Mouse (Mus musculus): ENCODE data around the gene Slc10a2. TPM values are rescaled to one million over a fixed set of nuclear protein-coding genes. Genes with fewer than 3 reads are reported as not detected.
"Not testable (repeated sequence)": the region's sequence is repeated elsewhere in the genome, so short reads cannot be mapped to it uniquely, and the experiment has no call there.

Gene Slc10a2
- polyA plus RNA-seq (2014; fragmentation: Nextera tagmentation; extraction: Ambion mirVana): not detected in 2 replicates

DNA sequence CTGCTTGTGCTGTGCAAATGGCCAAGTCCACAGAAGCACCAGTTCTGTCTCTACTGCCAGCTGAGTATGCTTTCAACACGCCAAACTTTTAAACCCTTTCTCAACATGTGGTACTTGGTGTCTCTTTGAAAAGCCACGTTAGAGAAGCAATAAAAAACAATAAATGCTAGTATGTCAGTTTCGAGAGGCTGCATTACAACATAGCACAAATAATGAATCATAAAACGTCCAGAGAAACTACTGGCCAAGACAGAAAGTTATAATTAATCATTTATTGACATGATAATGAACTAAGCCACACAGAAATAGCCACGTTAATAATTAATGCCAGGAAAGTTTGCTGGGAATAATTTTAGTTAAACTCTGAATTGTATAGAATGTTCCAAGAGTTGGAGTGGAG, at the start of gene Slc10a2:
Gene Slc10a2 (minus strand): TSS at position 166 of the 400 bp plus-strand sequence.
- no peak for ATAC-seq (ENCODE audit: low read depth)
- no peak within 1 kb of the TSS for H3K9ac ChIP-seq (ENCODE audit: low read depth, low read length)
- 58% methylated on average over 5 of the region's 5 CpGs for WGBS

DNA sequence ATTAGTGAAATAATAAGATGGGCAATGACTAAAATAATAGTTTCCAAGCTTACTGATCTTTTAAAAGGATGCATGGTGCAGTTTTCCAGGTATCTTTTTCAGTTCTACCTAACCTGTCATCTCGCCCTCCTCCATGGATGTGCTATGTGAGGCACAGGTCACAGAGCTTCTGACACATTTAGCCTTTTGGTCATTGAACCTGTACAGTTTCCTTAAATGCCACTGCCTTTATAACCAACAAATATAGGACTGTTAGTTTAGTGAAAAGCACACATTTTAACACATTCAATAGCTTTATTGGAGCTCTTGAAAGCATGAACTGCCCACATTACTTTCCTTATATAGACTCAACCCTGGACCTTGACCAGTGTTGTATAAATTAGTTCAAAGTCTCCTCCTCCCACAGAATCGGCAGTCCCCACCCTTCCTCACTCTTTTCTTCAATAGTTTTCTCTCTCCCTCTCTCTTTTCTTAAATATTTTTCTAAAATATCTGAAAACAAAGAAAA, 24.2 kb upstream of the Slc10a2 start:
- H3K9me3 ChIP-seq (ENCODE audit: control insufficient read depth, low read length): no peaks in the 10 kb centered on the region
- DNase-seq (ENCODE audit: low spot score): no peak
- no peak overlapping the region for H3K27ac ChIP-seq (replicated peaks; ENCODE audit: low read depth, low read length)
- no peak overlapping the region for H3K4me3 ChIP-seq (ENCODE audit: low read depth, low read length)
- H3K27me3 ChIP-seq (replicated peaks; ENCODE audit: control insufficient read depth, insufficient read depth, low read length): no peaks in the 10 kb centered on the region
- H3K9ac ChIP-seq (ENCODE audit: low read depth, low read length): no peak overlapping the region
- H3K4me2 ChIP-seq (ENCODE audit: low read depth, low read length): no peak overlapping the region
- H3K4me1 ChIP-seq (ENCODE audit: control insufficient read depth, insufficient read depth, low read length): no peaks in the 10 kb centered on the region
- 90% methylated on average over 2 of the region's 2 CpGs for WGBS
- no peak for ATAC-seq (ENCODE audit: low read depth)
- no peaks in the 10 kb centered on the region for H3K36me3 ChIP-seq (ENCODE audit: control insufficient read depth, insufficient read depth, low read length)

More for the DNA sequence above, at the start of gene Slc10a2:
- no peak within 1 kb of the TSS for H3K27ac ChIP-seq (replicated peaks; ENCODE audit: low read depth, low read length)
- no peaks in the 10 kb centered on the region for H3K9me3 ChIP-seq (ENCODE audit: control insufficient read depth, low read length)
- H3K4me3 ChIP-seq (ENCODE audit: low read depth, low read length): no peak within 1 kb of the TSS
- H3K36me3 ChIP-seq (ENCODE audit: control insufficient read depth, insufficient read depth, low read length): no peaks in the 10 kb centered on the region
- no peaks in the 10 kb centered on the region for H3K27me3 ChIP-seq (replicated peaks; ENCODE audit: control insufficient read depth, insufficient read depth, low read length)
- no peaks in the 10 kb centered on the region for H3K4me1 ChIP-seq (ENCODE audit: control insufficient read depth, insufficient read depth, low read length)
- DNase-seq (ENCODE audit: low spot score): no peak
- H3K4me2 ChIP-seq (ENCODE audit: low read depth, low read length): no peak within 1 kb of the TSS

GRCm38 (mm10) chr8:5106855-5107254, 1.7 kb upstream of the Slc10a2 start:
- no peaks in the 10 kb centered on the region for H3K36me3 ChIP-seq (ENCODE audit: control insufficient read depth, insufficient read depth, low read length)
- ATAC-seq (ENCODE audit: low read depth) (no peak), DNase-seq (ENCODE audit: low spot score) (no peak)
- no peak overlapping the region for H3K4me3 ChIP-seq (ENCODE audit: low read depth, low read length)
- H3K4me2 ChIP-seq (ENCODE audit: low read depth, low read length): no peak overlapping the region
- no peaks in the 10 kb centered on the region for H3K4me1 ChIP-seq (ENCODE audit: control insufficient read depth, insufficient read depth, low read length)
- WGBS: 61% methylated on average over 5 of the region's 5 CpGs
- H3K27ac ChIP-seq (replicated peaks; ENCODE audit: low read depth, low read length): no peak overlapping the region
- H3K9me3 ChIP-seq (ENCODE audit: control insufficient read depth, low read length): no peaks in the 10 kb centered on the region
- no peak overlapping the region for H3K9ac ChIP-seq (ENCODE audit: low read depth, low read length)
- no peaks in the 10 kb centered on the region for H3K27me3 ChIP-seq (replicated peaks; ENCODE audit: control insufficient read depth, insufficient read depth, low read length)

DNA sequence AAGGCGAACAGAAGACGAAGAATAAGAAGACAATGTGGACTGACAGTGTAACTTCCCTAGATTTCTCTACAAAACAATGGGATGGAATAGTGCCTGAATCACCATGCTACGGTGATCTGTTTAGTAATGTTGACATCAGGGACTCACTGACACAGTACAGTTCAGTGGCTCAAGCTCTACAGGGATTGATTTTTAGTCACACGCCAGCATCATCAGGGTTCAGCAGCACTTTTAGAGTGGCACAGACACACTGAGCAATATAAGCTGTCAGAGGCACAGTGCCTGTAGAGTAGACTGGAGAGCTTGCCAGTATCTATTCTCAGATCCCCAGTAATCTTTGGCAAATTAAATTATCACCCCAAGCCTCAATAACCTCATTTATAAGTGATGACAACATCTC, 9.8 kb downstream of the Slc10a2 start:
- ATAC-seq (ENCODE audit: low read depth) (no peak), DNase-seq (ENCODE audit: low spot score) (no peak)
- no peak overlapping the region for H3K4me3 ChIP-seq (ENCODE audit: low read depth, low read length)
- H3K27ac ChIP-seq (replicated peaks; ENCODE audit: low read depth, low read length): no peak overlapping the region
- no peak overlapping the region for H3K9ac ChIP-seq (ENCODE audit: low read depth, low read length)
- H3K27me3 ChIP-seq (replicated peaks; ENCODE audit: control insufficient read depth, insufficient read depth, low read length): no peaks in the 10 kb centered on the region
- no peaks in the 10 kb centered on the region for H3K4me1 ChIP-seq (ENCODE audit: control insufficient read depth, insufficient read depth, low read length)
- H3K4me2 ChIP-seq (ENCODE audit: low read depth, low read length): no peak overlapping the region
- 89% methylated on average over 4 of the region's 4 CpGs for WGBS
- H3K9me3 ChIP-seq (ENCODE audit: control insufficient read depth, low read length): no peaks in the 10 kb centered on the region
- no peaks in the 10 kb centered on the region for H3K36me3 ChIP-seq (ENCODE audit: control insufficient read depth, insufficient read depth, low read length)

DNA sequence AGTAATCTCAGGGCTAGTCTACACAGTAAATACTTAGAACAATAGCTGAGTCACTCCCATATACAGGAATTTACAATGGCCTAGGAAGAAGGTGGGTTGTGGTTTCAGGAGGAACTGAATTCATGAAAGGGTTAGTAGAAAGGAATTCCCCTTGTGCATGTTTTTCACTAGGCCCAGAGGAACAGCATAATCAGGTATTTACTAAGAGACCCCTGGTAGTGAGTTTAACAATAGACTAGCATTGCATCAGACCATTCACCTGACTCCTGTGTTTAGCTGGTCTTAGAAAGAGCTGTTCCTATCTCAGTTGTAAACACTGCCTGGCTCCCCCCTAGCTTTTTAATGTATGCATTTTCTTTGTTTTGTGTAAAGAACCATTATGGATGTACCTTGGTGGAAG, 11.2 kb downstream of the Slc10a2 start:
- not testable (repeated sequence) for H3K27ac ChIP-seq (replicated peaks; ENCODE audit: low read depth, low read length); ATAC-seq (ENCODE audit: low read depth); H3K9me3 ChIP-seq (ENCODE audit: control insufficient read depth, low read length); H3K4me1 ChIP-seq (ENCODE audit: control insufficient read depth, insufficient read depth, low read length); H3K9ac ChIP-seq (ENCODE audit: low read depth, low read length); H3K27me3 ChIP-seq (replicated peaks; ENCODE audit: control insufficient read depth, insufficient read depth, low read length); H3K4me2 ChIP-seq (ENCODE audit: low read depth, low read length); H3K4me3 ChIP-seq (ENCODE audit: low read depth, low read length); H3K36me3 ChIP-seq (ENCODE audit: control insufficient read depth, insufficient read depth, low read length); DNase-seq (ENCODE audit: low spot score)

DNA sequence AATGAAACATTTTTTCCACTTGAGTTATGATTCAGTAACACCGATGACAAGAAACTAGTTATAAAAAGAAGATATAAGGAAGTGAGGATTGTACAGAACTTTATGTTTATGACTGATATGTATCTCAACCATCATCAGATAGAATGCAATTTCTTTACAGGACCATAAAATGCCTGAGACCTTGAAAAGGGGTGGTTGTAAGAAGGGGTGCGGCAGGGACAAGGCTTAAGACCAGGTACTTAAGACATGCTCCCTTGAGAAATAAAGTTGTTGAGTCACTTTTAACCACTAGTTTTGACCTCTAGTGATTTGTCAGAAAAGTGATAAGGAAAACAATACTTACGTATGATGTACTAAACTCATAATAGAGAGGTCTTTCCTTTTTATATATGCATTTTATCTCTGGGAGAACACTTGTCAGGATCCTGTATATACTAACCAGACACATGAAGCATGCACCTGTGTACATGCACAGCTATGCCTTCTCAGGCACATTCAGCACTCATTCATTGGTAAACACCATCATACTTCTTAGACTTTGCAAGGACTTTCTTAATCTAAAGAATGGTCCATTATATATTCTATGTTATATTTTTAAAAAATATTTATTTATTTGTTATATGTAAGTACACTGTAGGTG, 31.4 kb downstream of the Slc10a2 start:
- Histone ChIP-seq H3K36me3 (ENCODE audit: control insufficient read depth, insufficient read depth, low read length) (no peaks in the 10 kb centered on the region), H3K9me3 (ENCODE audit: control insufficient read depth, low read length) (no peaks in the 10 kb centered on the region), H3K27ac (replicated peaks; ENCODE audit: low read depth, low read length) (no peak overlapping the region), H3K4me1 (ENCODE audit: control insufficient read depth, insufficient read depth, low read length) (no peaks in the 10 kb centered on the region), H3K9ac (ENCODE audit: low read depth, low read length) (no peak overlapping the region), H3K27me3 (replicated peaks; ENCODE audit: control insufficient read depth, insufficient read depth, low read length) (no peaks in the 10 kb centered on the region), H3K4me2 (ENCODE audit: low read depth, low read length) (no peak overlapping the region), H3K4me3 (ENCODE audit: low read depth, low read length) (no peak overlapping the region)
- no peak for DNase-seq (ENCODE audit: low spot score)
- ATAC-seq (ENCODE audit: low read depth): no peak
- WGBS: 97% methylated on average over 3 of the region's 3 CpGs

- Histone ChIP-seq H3K4me1 (ENCODE audit: control insufficient read depth, insufficient read depth, low read length) (no peaks in the 10 kb centered on the region), H3K36me3 (ENCODE audit: control insufficient read depth, insufficient read depth, low read length) (no peaks in the 10 kb centered on the region), H3K9me3 (ENCODE audit: control insufficient read depth, low read length) (no peaks in the 10 kb centered on the region), H3K27me3 (replicated peaks; ENCODE audit: control insufficient read depth, insufficient read depth, low read length) (no peaks in the 10 kb centered on the region), H3K27ac (replicated peaks; ENCODE audit: low read depth, low read length) (no peak overlapping the region), H3K4me3 (ENCODE audit: low read depth, low read length) (no peak overlapping the region), H3K4me2 (ENCODE audit: low read depth, low read length) (no peak overlapping the region), H3K9ac (ENCODE audit: low read depth, low read length) (no peak overlapping the region)
- ATAC-seq (ENCODE audit: low read depth) (no peak), DNase-seq (ENCODE audit: low spot score) (no peak)
- WGBS: 70% methylated on average over 1 of the region's 1 CpGs
Measured at GRCm38 (mm10) chr8:5058888-5059287, 46.3 kb downstream of the Slc10a2 start.

DNA sequence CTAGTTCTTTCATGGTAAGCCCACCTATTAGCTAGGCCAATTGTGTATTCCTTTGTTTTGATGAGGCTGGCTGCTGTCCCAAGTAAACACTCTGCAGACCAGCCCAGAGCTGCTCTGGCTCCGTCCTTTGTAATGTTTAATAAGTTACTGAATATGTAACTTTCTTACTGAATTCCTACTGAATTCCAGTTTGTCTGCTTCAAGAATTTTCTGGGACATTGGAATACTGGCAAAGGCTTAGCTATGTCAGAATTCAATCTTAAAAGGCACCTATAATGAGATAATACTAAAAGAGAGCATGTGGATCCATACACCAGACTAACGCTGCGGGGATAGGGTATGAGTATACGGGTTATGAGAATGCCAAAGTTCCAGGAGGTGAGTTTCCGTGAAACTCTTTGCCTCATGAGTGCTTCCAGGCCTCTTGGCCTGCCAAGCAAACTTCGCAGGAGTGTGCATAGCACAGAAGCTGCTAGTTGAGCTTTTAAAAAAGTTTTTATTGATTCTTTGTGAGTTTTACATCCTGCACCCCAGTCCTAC, 60.7 kb downstream of the Slc10a2 start:
- not testable (repeated sequence) for H3K9me3 ChIP-seq (ENCODE audit: control insufficient read depth, low read length); H3K9ac ChIP-seq (ENCODE audit: low read depth, low read length); H3K27ac ChIP-seq (replicated peaks; ENCODE audit: low read depth, low read length); H3K36me3 ChIP-seq (ENCODE audit: control insufficient read depth, insufficient read depth, low read length); ATAC-seq (ENCODE audit: low read depth); DNase-seq (ENCODE audit: low spot score); H3K4me3 ChIP-seq (ENCODE audit: low read depth, low read length); H3K4me2 ChIP-seq (ENCODE audit: low read depth, low read length); H3K27me3 ChIP-seq (replicated peaks; ENCODE audit: control insufficient read depth, insufficient read depth, low read length); H3K4me1 ChIP-seq (ENCODE audit: control insufficient read depth, insufficient read depth, low read length)
- WGBS: 73% methylated on average over 6 of the region's 6 CpGs

Measured in embryonic facial prominence, embryonic 14.5 days (tissue).